Mouse (Mus musculus) central nervous system, embryonic 14 days (tissue): ENCODE measurements around the gene Ppp6r1. TPM values are rescaled to one million over a fixed set of nuclear protein-coding genes. Genes with fewer than 3 reads are reported as not detected.

ENCODE experiments used
- polyA plus RNA-seq: library from polyadenylated mRNA; depleted of rRNA; stranded (reverse); fragments of >200 nt; gene quantifications from 2 replicates; pipeline ENCODE4 v1.2.3, GENCODE M21; 2012; rRNA removed

Gene Ppp6r1
- polyA plus RNA-seq: 110 and 116 TPM in 2 replicates

GRCm38 (mm10) chr7:4658912-4659551 lies at the start of gene Ppp6r1:
Gene Ppp6r1 (minus strand): TSS chr7:4659019.

DNA sequence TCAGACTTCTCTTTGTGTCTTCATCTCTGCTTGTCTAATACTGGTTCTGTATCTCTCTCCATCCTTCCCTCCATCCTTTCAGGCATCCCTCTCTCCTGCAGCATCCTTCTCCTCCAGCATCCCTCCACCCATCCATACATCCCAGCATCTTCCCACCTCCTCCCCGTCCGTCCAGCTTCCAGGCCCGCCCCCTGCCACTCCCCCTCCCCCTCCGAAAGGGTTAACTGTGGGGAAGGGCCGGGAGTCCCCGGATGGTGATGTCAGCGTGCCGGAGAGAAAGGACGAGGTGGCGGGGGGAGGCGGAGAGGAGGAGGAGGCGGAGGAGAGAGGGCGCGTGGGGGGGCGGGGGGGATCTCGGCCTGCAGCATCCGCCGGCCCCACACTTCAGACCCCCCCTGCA lies 31.6 kb upstream of the Ppp6r1 start, which contains the start of gene Brsk1:
Gene Brsk1, plus strand, starts transcription at position 218 of the 400 bp plus-strand sequence.

GRCm38 (mm10) chr7:4684632-4685417 lies 26.0 kb upstream of the Ppp6r1 start, which contains the start of gene Hspbp1:
Gene Hspbp1 (minus strand): TSS chr7:4685068.

GRCm38 (mm10) chr7:4631031-4631430 lies 27.8 kb downstream of the Ppp6r1 start, which contains the start of gene Tmem86b:
Gene Tmem86b (minus strand): TSS chr7:4631422.

GRCm38 (mm10) chr7:4603873-4604272 lies 54.9 kb downstream of the Ppp6r1 start, which contains the start of gene Ptprh:
Gene Ptprh (minus strand): TSS chr7:4604041.

Other genes with a start within 250 kb of the Ppp6r1 start
- 31.2 and 34.3 TPM in 2 replicates for gene Rdh13, start 213.4 kb downstream of the Ppp6r1 start, polyA plus RNA-seq
- gene Eps8l1, start 198.3 kb downstream of the Ppp6r1 start, polyA plus RNA-seq: 3.0 and 5.5 TPM in 2 replicates
- gene Ppp1r12c, start 157.3 kb downstream of the Ppp6r1 start, polyA plus RNA-seq: 97.6 and 105 TPM in 2 replicates
- gene Tnnt1, start 142.6 kb downstream of the Ppp6r1 start, polyA plus RNA-seq: 3.6 and 45.1 TPM in 2 replicates
- 6.4 and 7.6 TPM in 2 replicates for gene Tnni3, start 134.8 kb downstream of the Ppp6r1 start, polyA plus RNA-seq
- gene Dnaaf3, start 126.6 kb downstream of the Ppp6r1 start, polyA plus RNA-seq: 6.0 and 6.2 TPM in 2 replicates
- 74.4 and 85.2 TPM in 2 replicates for gene Syt5, start 111.5 kb downstream of the Ppp6r1 start, polyA plus RNA-seq
- 0.98 and 1.2 TPM in 2 replicates for gene Ptprh, start 55.0 kb downstream of the Ppp6r1 start, polyA plus RNA-seq
- gene Tmem86b, start 27.6 kb downstream of the Ppp6r1 start, polyA plus RNA-seq: 59.1 and 59.5 TPM in 2 replicates
- 75.4 and 76.6 TPM in 2 replicates for gene Hspbp1, start 26.0 kb upstream of the Ppp6r1 start, polyA plus RNA-seq
- gene Brsk1, start 31.6 kb upstream of the Ppp6r1 start, polyA plus RNA-seq: 107 and 116 TPM in 2 replicates
- 0.05 and 0.06 TPM in 2 replicates for gene Tmem150b, start 66.2 kb upstream of the Ppp6r1 start, polyA plus RNA-seq
- gene Kmt5c, start 81.1 kb upstream of the Ppp6r1 start, polyA plus RNA-seq: 175 and 185 TPM in 2 replicates
- gene Cox6b2, start 94.1 kb upstream of the Ppp6r1 start, polyA plus RNA-seq: 37.5 and 49.7 TPM in 2 replicates
- not detected in 2 replicates for gene Fam71e2, start 112.3 kb upstream of the Ppp6r1 start, polyA plus RNA-seq
- gene Il11, start 123.8 kb upstream of the Ppp6r1 start, polyA plus RNA-seq: 0.34 and 0.39 TPM in 2 replicates
- gene Tmem190, start 123.9 kb upstream of the Ppp6r1 start, polyA plus RNA-seq: not detected in 2 replicates
- gene Tmem238, start 130.6 kb upstream of the Ppp6r1 start, polyA plus RNA-seq: 3.9 and 5.6 TPM in 2 replicates
- 362 and 481 TPM in 2 replicates for gene Rpl28, start 133.9 kb upstream of the Ppp6r1 start, polyA plus RNA-seq
- 465 and 518 TPM in 2 replicates for gene Ube2s, start 153.6 kb upstream of the Ppp6r1 start, polyA plus RNA-seq
- 106 and 108 TPM in 2 replicates for gene Shisa7, start 185.7 kb upstream of the Ppp6r1 start, polyA plus RNA-seq
- gene Isoc2b, start 211.2 kb upstream of the Ppp6r1 start, polyA plus RNA-seq: 2.7 and 3.3 TPM in 2 replicates
- gene Isoc2a, start 218.1 kb upstream of the Ppp6r1 start, polyA plus RNA-seq: 8.8 and 9.2 TPM in 2 replicates
- gene Gm36210, start 247.5 kb upstream of the Ppp6r1 start, polyA plus RNA-seq: 0.53 and 0.79 TPM in 2 replicates